In the genomic region with DNA sequence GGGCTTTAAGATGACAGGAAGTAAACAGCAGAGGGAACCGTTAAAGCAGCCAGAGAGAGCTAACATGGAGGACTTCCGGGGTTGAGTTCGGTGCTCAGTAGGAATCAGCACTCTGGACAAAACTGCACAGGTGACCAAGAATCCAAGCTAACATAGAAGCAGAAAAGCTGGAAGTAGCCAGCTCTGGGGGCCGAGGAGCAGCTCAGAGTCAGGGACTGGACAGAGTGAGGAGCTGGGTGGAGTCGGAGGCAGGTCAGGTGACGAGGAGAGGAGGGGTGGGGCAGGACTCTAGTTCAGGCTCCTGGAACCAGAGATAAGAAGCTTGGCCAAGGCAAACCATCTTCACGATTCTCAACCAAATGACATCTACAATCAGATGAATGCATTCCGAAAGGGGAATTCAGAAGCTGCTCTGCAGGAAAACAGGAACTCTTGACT, we compare ENCODE assay signal across 8 mouse cellular contexts. TPM values are rescaled to one million over a fixed set of nuclear protein-coding genes. Genes with fewer than 3 reads are reported as not detected.
A peak's percentile ranks its signal among the peaks of the same experiment; 100 is the strongest.
DNase-seq lines count a peak whose midpoint lies in the region; ATAC-seq and TF ChIP-seq lines count a peak whose summit lies in the region.

No protein-coding gene starts in this region.

- DNase-seq in kidney, adult 9 months, result no peak
- DNase-seq in c-Kit-negative CD71-positive TER-119-positive erythroid progenitor cells, embryonic 14.5 days (ENCODE audit: low read depth, low spot score), result peak; percentile 82
- peak; percentile 80 for DNase-seq in lung, postnatal 36 days
- peak; percentile 56 for DNase-seq in thymus, postnatal 0 days (ENCODE audit: low spot score)
- no peak for DNase-seq in gastrocnemius, postnatal 4 days (ENCODE audit: low spot score in 2 of 2)
- DNase-seq in layer of hippocampus, adult 9-10 months (ENCODE audit: low spot score), result no peak

- H3K27ac ChIP-seq in kidney, embryonic 14.5 days (ENCODE audit: low read depth, low read length), result no peak overlapping the region
- no peak overlapping the region for H3K27ac ChIP-seq in intestine, postnatal 0 days (ENCODE audit: low read depth, low read length)

- no peaks in the 10 kb centered on the region for H3K27me3 ChIP-seq in kidney, embryonic 14.5 days (ENCODE audit: control insufficient read depth, insufficient read depth, low read length)
- H3K27me3 ChIP-seq in intestine, postnatal 0 days (replicated peaks; ENCODE audit: control insufficient read depth, insufficient read depth, low read length), result no peaks in the 10 kb centered on the region

- H3K9ac ChIP-seq in kidney, embryonic 14.5 days (ENCODE audit: low read depth, low read length), result no peak overlapping the region
- no peak overlapping the region for H3K9ac ChIP-seq in intestine, postnatal 0 days (ENCODE audit: low read depth, low read length)

- WGBS in kidney, embryonic 14.5 days, result 27% methylated on average over 8 of the region's 8 CpGs
- WGBS in intestine, postnatal 0 days, result 16% methylated on average over 8 of the region's 8 CpGs

- H3K36me3 ChIP-seq in kidney, embryonic 14.5 days (ENCODE audit: control insufficient read depth, insufficient read depth, low read length), result no peaks in the 10 kb centered on the region
- no peaks in the 10 kb centered on the region for H3K36me3 ChIP-seq in intestine, postnatal 0 days (ENCODE audit: control insufficient read depth, insufficient read depth)

- peak; percentile 74; the same call in 1 of the 2 replicates for ATAC-seq in kidney, embryonic 14.5 days (ENCODE audit: low FRiP score, low TSS enrichment)
- peak; percentile 45; the same call in 1 of the 2 replicates for ATAC-seq in intestine, postnatal 0 days

- no peak for TF ChIP-seq CTCF in intestine, postnatal 0 days (IDR thresholded peaks at IDR 0.05; ENCODE audit: low read depth)

- peak overlapping the region; percentile 21; the same call in 1 of the 2 replicates for H3K4me2 ChIP-seq in kidney, embryonic 14.5 days (replicated peaks; ENCODE audit: low read depth, low read length)
- peak overlapping the region; percentile 60 for H3K4me2 ChIP-seq in intestine, postnatal 0 days (replicated peaks; ENCODE audit: low read depth)

- H3K9me3 ChIP-seq in kidney, embryonic 14.5 days (ENCODE audit: control insufficient read depth, low read length), result no peaks in the 10 kb centered on the region
- no peaks in the 10 kb centered on the region for H3K9me3 ChIP-seq in intestine, postnatal 0 days (ENCODE audit: control insufficient read depth)

- no peaks in the 10 kb centered on the region for H3K4me1 ChIP-seq in kidney, embryonic 14.5 days (ENCODE audit: control insufficient read depth, insufficient read depth, low read length)
- H3K4me1 ChIP-seq in intestine, postnatal 0 days (replicated peaks; ENCODE audit: control insufficient read depth, insufficient read depth, low read length), result 0 out of 2 replicates have a peak, but pooled peaks cover 9% of the 10 kb centered on the region

- H3K4me3 ChIP-seq in kidney, embryonic 14.5 days (ENCODE audit: low read length), result no peak overlapping the region
- peak overlapping the region; percentile 25 for H3K4me3 ChIP-seq in intestine, postnatal 0 days (ENCODE audit: low read depth, low read length)

RNA-seq across cellular contexts. Expression of gene Tekt5, which starts 11.2 kb away (rescaled TPM):
- 0.90 and 1.3 TPM in 2 replicates for polyA plus RNA-seq in kidney, embryonic 14.5 days (2014; fragmentation: Nextera tagmentation; extraction: Ambion mirVana)
- polyA plus RNA-seq in intestine, postnatal 0 days (2015; fragmentation: Nextera tagmentation; extraction: Ambion mirVana), result 0.26 TPM in 1 of 2 replicates, not detected in the other
- polyA plus RNA-seq in thymus, postnatal 0 days (2015; fragmentation: Nextera tagmentation; extraction: Ambion mirVana), result 1.3 and 1.6 TPM in 2 replicates
- total RNA-seq in gastrocnemius, postnatal 4 days (2021), result 1 to 10 TPM; 2.0 to 3.3 TPM

RNA-seq across cellular contexts. Expression of gene Nubp1, which starts 27.7 kb away (rescaled TPM):
- 69.9 and 77.1 TPM in 2 replicates for polyA plus RNA-seq in kidney, embryonic 14.5 days (2014; fragmentation: Nextera tagmentation; extraction: Ambion mirVana)
- 29.6 and 32.4 TPM in 2 replicates for polyA plus RNA-seq in intestine, postnatal 0 days (2015; fragmentation: Nextera tagmentation; extraction: Ambion mirVana)
- polyA plus RNA-seq in thymus, postnatal 0 days (2015; fragmentation: Nextera tagmentation; extraction: Ambion mirVana), result 87.5 and 87.9 TPM in 2 replicates
- 10 to 100 TPM; 13.0 to 13.7 TPM for total RNA-seq in gastrocnemius, postnatal 4 days (2021)

Comparison
In these comparisons a context has a peak if more than half of its experiments do, and no peak if none do; other contexts are left out.
1. DNase-seq: peak in c-Kit-negative CD71-positive TER-119-positive erythroid progenitor cells, embryonic 14.5 days (single experiment), lung, postnatal 36 days (single experiment) and thymus, postnatal 0 days (single experiment); none in kidney, adult 9 months (single experiment), gastrocnemius, postnatal 4 days (0 of 2) and layer of hippocampus, adult 9-10 months (single experiment).